ENCODE assay signal across 8 mouse cellular contexts in the genomic region with DNA sequence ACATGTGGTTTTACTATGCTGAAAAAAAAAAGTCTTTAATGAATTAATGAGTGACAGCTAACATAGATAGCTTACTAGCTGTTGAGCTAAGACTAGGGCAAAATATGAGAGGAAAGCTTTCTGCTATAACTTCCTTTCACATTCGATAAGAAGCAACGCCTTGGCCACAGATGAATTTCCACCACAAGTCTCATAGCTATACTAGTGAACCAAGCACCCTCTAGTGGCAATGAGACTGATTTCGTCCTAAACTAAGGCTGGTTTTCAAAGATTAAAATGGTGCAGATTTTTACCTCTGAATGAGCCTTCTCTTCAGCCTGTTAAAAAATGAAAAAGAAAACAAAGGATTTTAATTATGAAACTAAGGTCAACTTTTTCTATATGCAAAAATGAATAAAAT.
DNase-seq lines count a peak whose midpoint lies in the region; ATAC-seq and TF ChIP-seq lines count a peak whose summit lies in the region.
"Had no signal": no experiment of that assay in that cellular context is flagged by ENCODE, and none has a peak within 500 bp of the region (broad histone marks: within the 10 kb centered on the region; RNA-seq: fewer than 3 reads in every experiment).

No protein-coding gene starts in this region.

- no peaks in the 10 kb centered on the region for H3K9me3 ChIP-seq in MEL (replicated peaks; ENCODE audit: insufficient read depth, low read length)
- H3K9me3 ChIP-seq: heart, embryonic 13.5 days had no signal

- peak; percentile 41 for DNase-seq in layer of hippocampus, adult 11-12 months (ENCODE audit: low spot score)
- DNase-seq in layer of hippocampus, adult 9-11 months: no peak
- peak; percentile 14 for DNase-seq in MEL (ENCODE audit: low read depth, low spot score)
- peak; percentile 76 for DNase-seq in brain, embryonic 14.5 days (ENCODE audit: low read depth)
- DNase-seq in kidney, postnatal 14 days: no peak
- DNase-seq in liver: no peak

- peak; percentile 89 to 91 for ATAC-seq in hematopoietic stem cell, adult 5-6 weeks (replicated peaks in 1 of 2; ENCODE audit: insufficient read depth in 1 of 2, low FRiP score in 2 of 2, low TSS enrichment in 1 of 2, low read depth in 1 of 2, poor library complexity in 2 of 2, severe bottlenecking in 2 of 2)

- H3K79me2 ChIP-seq in MEL (ENCODE audit: control insufficient read depth, insufficient read depth, low read length, poor library complexity): no peaks in the 10 kb centered on the region

- no peaks in the 10 kb centered on the region for H3K4me1 ChIP-seq in MEL (ENCODE audit: control insufficient read depth in 1 of 2, insufficient read depth in 2 of 2, low read length in 2 of 2)
- H3K4me1 ChIP-seq: heart, embryonic 13.5 days had no signal

- TF ChIP-seq POLR2A in MEL (IDR thresholded peaks at IDR 0.05; ENCODE audit: control insufficient read depth in 1 of 2, insufficient read depth in 1 of 2, low read depth in 1 of 2, low read length in 2 of 2, poor library complexity in 1 of 2): no peak
- no peak for TF ChIP-seq POLR2A in brain, embryonic 14.5 days (IDR thresholded peaks at IDR 0.05; ENCODE audit: borderline replicate concordance, extremely low read depth, insufficient read depth, insufficient read length, poor library complexity, severe bottlenecking)

- peak in 1 of 3 experiments; percentile 15; a peak in 1 of 6 replicates for TF ChIP-seq CTCF in MEL (IDR thresholded peaks at IDR 0.05 in 2 of 3, conservative IDR thresholded peaks at IDR 0.05 in 1 of 3; ENCODE audit: control insufficient read depth in 1 of 3, insufficient read depth in 1 of 3, low read depth in 2 of 3, low read length in 3 of 3, poor library complexity in 1 of 3, severe bottlenecking in 1 of 3)
- TF ChIP-seq CTCF in brain, embryonic 14.5 days (IDR thresholded peaks at IDR 0.05; ENCODE audit: borderline replicate concordance, extremely low read depth, insufficient read depth, insufficient read length): peak; percentile 40; the same call in 1 of the 2 replicates

- H3K4me3 ChIP-seq in MEL (ENCODE audit: control insufficient read depth in 1 of 2, insufficient read depth in 1 of 2, low read depth in 2 of 2, low read length in 2 of 2): no peak overlapping the region
- H3K4me3 ChIP-seq: heart, embryonic 13.5 days had no signal

- TF ChIP-seq EP300 in MEL (IDR thresholded peaks at IDR 0.05; ENCODE audit: low read depth in 1 of 2, low read length in 2 of 2): no peak

- H3K27ac ChIP-seq in MEL (ENCODE audit: control insufficient read depth, low read depth, low read length): no peak overlapping the region
- H3K27ac ChIP-seq: heart, embryonic 13.5 days had no signal

- TF ChIP-seq RAD21 in MEL (IDR thresholded peaks at IDR 0.05; ENCODE audit: low read depth, low read length): peak; percentile 10

- no peaks in the 10 kb centered on the region for H3K36me3 ChIP-seq in MEL (ENCODE audit: control insufficient read depth in 1 of 2, insufficient read depth in 2 of 2, low read length in 2 of 2)
- H3K36me3 ChIP-seq: heart, embryonic 13.5 days had no signal

- no peak overlapping the region for H3K9ac ChIP-seq in MEL (ENCODE audit: control insufficient read depth, low read depth, low read length, poor library complexity, severe bottlenecking)
- H3K9ac ChIP-seq: heart, embryonic 13.5 days had no signal

- no peaks in the 10 kb centered on the region for H3K27me3 ChIP-seq in MEL (ENCODE audit: control insufficient read depth in 1 of 2, insufficient read depth in 2 of 2, low read length in 2 of 2)
- H3K27me3 ChIP-seq: heart, embryonic 13.5 days had no signal

TF ChIP-seq in MEL, 35 proteins besides CTCF, POLR2A, EP300 and RAD21:
- TF ChIP-seq SMC3 (IDR thresholded peaks at IDR 0.05; ENCODE audit: low read depth, low read length) (peak; percentile 30), JUND (IDR thresholded peaks at IDR 0.05; ENCODE audit: low read depth, low read length) (no peak), BHLHE40 (IDR thresholded peaks at IDR 0.05; ENCODE audit: borderline replicate concordance, low read depth, low read length) (no peak)

Comparison
In these comparisons a context has a peak if more than half of its experiments do, and no peak if none do; other contexts are left out.
1. DNase-seq: peak in layer of hippocampus, adult 11-12 months (single experiment), MEL (single experiment) and brain, embryonic 14.5 days (single experiment); none in layer of hippocampus, adult 9-11 months (single experiment), kidney, postnatal 14 days (single experiment) and liver (single experiment).